Mouse (Mus musculus) megakaryocyte, embryonic 14.5 days (primary cell): ENCODE measurements around the gene Vmn1r39.

Experiments
- FLI1 ChIP-seq: IDR thresholded peaks from 2 replicates; pipeline ENCODE4 v1.6.1; 2012; ENCODE audit warnings: low read length, inconsistent platforms, mixed read lengths
- GATA1 ChIP-seq: IDR thresholded peaks from 3 replicates; pipeline ENCODE4 v1.6.1; 2012; ENCODE audit warnings: mixed read lengths, low read length, inconsistent platforms, borderline replicate concordance

- TF ChIP-seq GATA1 (no peak), FLI1 (no peak)
Observed at GRCm38 (mm10) chr6:66805713-66806112, 4.7 kb downstream of the Vmn1r39 start.
